Mouse (Mus musculus) bone marrow macrophage, adult 2 months (primary cell): ENCODE results near the gene Ptpa. TPM values are rescaled to one million over a fixed set of nuclear protein-coding genes. Genes with fewer than 3 reads are reported as not detected.
A peak's percentile ranks its signal among the peaks of the same experiment; 100 is the strongest.
"Not testable (repeated sequence)": the region's sequence is repeated elsewhere in the genome, so short reads cannot be mapped to it uniquely, and the experiment has no call there.

Experiments
- H3K27ac ChIP-seq: 2 replicates; pipeline ENCODE4 v1.5.1; 2012; ENCODE audit warnings: low read depth, low read length; ENCODE audit not compliant: insufficient read depth
- H3K4me1 ChIP-seq: 2 replicates; pipeline ENCODE4 v1.6.1; 2012; ENCODE audit warnings: low read length; ENCODE audit not compliant: control insufficient read depth, insufficient read depth
- H3K4me3 ChIP-seq: 2 replicates; pipeline ENCODE4 v1.5.1; 2012; ENCODE audit warnings: mild to moderate bottlenecking, low read length, moderate library complexity; ENCODE audit not compliant: insufficient read depth
- CTCF ChIP-seq: IDR thresholded peaks from 2 replicates; pipeline ENCODE4 v1.5.1; 2012; ENCODE audit warnings: low read depth, mild to moderate bottlenecking, low read length, moderate library complexity
- POLR2A ChIP-seq: IDR thresholded peaks from 2 replicates; pipeline ENCODE4 v1.6.1; 2012; ENCODE audit warnings: mild to moderate bottlenecking, low read depth, low read length, borderline replicate concordance
- polyA plus RNA-seq: library from polyadenylated mRNA; stranded (reverse); fragments of >200 nt; gene quantifications from 2 replicates; pipeline ENCODE4 v1.2.4, GENCODE M21; 2012; ENCODE audit not compliant: missing spikeins, insufficient read depth, insufficient read length

Ptpa gene
- polyA plus RNA-seq, 1 experiment: 110 TPM

- Histone ChIP-seq H3K4me1 (peaks cover 24% of the 10 kb centered on the region), H3K4me3 (no peak overlapping the region), H3K27ac (no peak overlapping the region)
- no peak for TF ChIP-seq CTCF
- no peak for TF ChIP-seq POLR2A
Measured at GRCm38 (mm10) chr2:30413038-30413973, 2.5 kb upstream of the Ptpa start.

GRCm38 (mm10) chr2:30414101-30414500 is 1.7 kb upstream of the Ptpa start:
- no peak for TF ChIP-seq CTCF
- TF ChIP-seq POLR2A: no peak
- Histone ChIP-seq H3K27ac (no peak overlapping the region), H3K4me3 (no peak overlapping the region), H3K4me1 (peaks cover 19% of the 10 kb centered on the region)

- TF ChIP-seq CTCF: no peak
- no peak for TF ChIP-seq POLR2A
- H3K4me3 ChIP-seq: peak overlapping the region; percentile 62
- H3K4me1 ChIP-seq: peaks cover 16% of the 10 kb centered on the region
- no peak overlapping the region for H3K27ac ChIP-seq
Measured at GRCm38 (mm10) chr2:30414681-30415080, 1.2 kb upstream of the Ptpa start.

- peaks cover 15% of the 10 kb centered on the region for H3K4me1 ChIP-seq
- peak within 1 kb of the TSS; percentile 66 for H3K27ac ChIP-seq
- peak within 1 kb of the TSS; percentile 62 for H3K4me3 ChIP-seq
- TF ChIP-seq CTCF: peak; percentile 20; the same call in 1 of the 2 replicates
- TF ChIP-seq POLR2A: no peak
Measured at GRCm38 (mm10) chr2:30415157-30415935, 493 bp upstream of the Ptpa start, which contains the start of gene Crat. Crat (minus strand) TSS chr2:30415813.

GRCm38 (mm10) chr2:30416649-30416965 is 768 bp downstream of the Ptpa start:
- Histone ChIP-seq H3K4me1 (peaks cover 18% of the 10 kb centered on the region), H3K4me3 (peak overlapping the region; percentile 62), H3K27ac (peak overlapping the region; percentile 66)
- TF ChIP-seq CTCF: no peak
- TF ChIP-seq POLR2A: no peak

- not testable (repeated sequence) for H3K27ac ChIP-seq
- peak overlapping the region; percentile 62 for H3K4me3 ChIP-seq
- peaks cover 18% of the 10 kb centered on the region for H3K4me1 ChIP-seq
Measured at GRCm38 (mm10) chr2:30417154-30417553, 1.3 kb downstream of the Ptpa start.

GRCm38 (mm10) chr2:30417595-30418165 is 1.8 kb downstream of the Ptpa start:
- Histone ChIP-seq H3K4me1 (peaks cover 18% of the 10 kb centered on the region), H3K27ac (no peak overlapping the region), H3K4me3 (no peak overlapping the region)
- TF ChIP-seq POLR2A (no peak), CTCF (no peak)

- peaks cover 18% of the 10 kb centered on the region for H3K4me1 ChIP-seq
- no peak overlapping the region for H3K4me3 ChIP-seq
- H3K27ac ChIP-seq: no peak overlapping the region
- TF ChIP-seq POLR2A (no peak), CTCF (no peak)
Measured at GRCm38 (mm10) chr2:30418259-30418658, 2.4 kb downstream of the Ptpa start.

- Histone ChIP-seq H3K4me3 (no peak overlapping the region), H3K27ac (no peak overlapping the region), H3K4me1 (peaks cover 17% of the 10 kb centered on the region)
- no peak for TF ChIP-seq CTCF
- no peak for TF ChIP-seq POLR2A
Measured at GRCm38 (mm10) chr2:30419112-30419511, 3.3 kb downstream of the Ptpa start.
